In genomic region chr7:135900861-135901321, GRCm38 (mm10) we compare ENCODE assay signal across 8 mouse cellular contexts.
DNase-seq lines count a peak whose midpoint lies in the region; ATAC-seq lines count a peak whose summit lies in the region.

No protein-coding gene starts in this region.

- no peak for ATAC-seq in liver, embryonic 12.5 days
- no peak for ATAC-seq in frontal cortex, adult (ENCODE audit: low TSS enrichment)

- H3K4me1 ChIP-seq in liver, embryonic 12.5 days, result no peaks in the 10 kb centered on the region

- WGBS in liver, embryonic 12.5 days (ENCODE audit: insufficient replicate concordance), result 44% methylated on average over 10 of the region's 10 CpGs

- H3K4me3 ChIP-seq in liver, embryonic 12.5 days, result no peak overlapping the region

- no peaks in the 10 kb centered on the region for H3K27me3 ChIP-seq in liver, embryonic 12.5 days (replicated peaks)

- H3K9me3 ChIP-seq in liver, embryonic 12.5 days (replicated peaks), result no peaks in the 10 kb centered on the region

- peak; percentile 7 for DNase-seq in cerebellum, adult 9-11 months
- no peak for DNase-seq in cerebellum, adult 11 months
- peak; percentile 19 for DNase-seq in adrenal gland, adult 8-10 months
- DNase-seq in heart, adult 8-10 months (ENCODE audit: low spot score), result peak; percentile 60
- peak; percentile 46 for DNase-seq in kidney, postnatal 14 days
- DNase-seq in thymus, adult 18-20 months, result no peak

- H3K36me3 ChIP-seq in liver, embryonic 12.5 days, result no peaks in the 10 kb centered on the region

- H3K27ac ChIP-seq in liver, embryonic 12.5 days, result no peak overlapping the region

- H3K9ac ChIP-seq in liver, embryonic 12.5 days, result no peak overlapping the region

- no peak overlapping the region for H3K4me2 ChIP-seq in liver, embryonic 12.5 days

Comparison
In these comparisons a context has a peak if more than half of its experiments do, and no peak if none do; other contexts are left out.
1. DNase-seq: peak in cerebellum, adult 9-11 months (single experiment), adrenal gland, adult 8-10 months (single experiment), heart, adult 8-10 months (single experiment) and kidney, postnatal 14 days (single experiment); none in cerebellum, adult 11 months (single experiment) and thymus, adult 18-20 months (0 of 2).